Mouse (Mus musculus) gastrocnemius, postnatal 4 days (tissue): Measurements from ENCODE around the gene Ankrd13c. TPM values are rescaled to one million over a fixed set of nuclear protein-coding genes. Genes with fewer than 3 reads are reported as not detected.

Source experiments
- total RNA-seq, 2 experiments: library from RNA; stranded (reverse); gene quantifications; 2 replicates each; pipeline ENCODE4 v1.2.3; 2021

Gene Ankrd13c
- total RNA-seq, 2 experiments from 2014 or later = 28.9 to 32.7 TPM

Other genes with a start within 250 kb of the Ankrd13c start
- gene Cth, start 22.2 kb upstream of the Ankrd13c start, total RNA-seq = 1 to 10 TPM; 1.3 to 1.5 TPM
- gene Srsf11, start 89.4 kb downstream of the Ankrd13c start, total RNA-seq = 100 to 1,000 TPM; 113 to 140 TPM
- 10 to 100 TPM; 15.3 to 17.3 TPM for gene Lrrc40, start 89.4 kb downstream of the Ankrd13c start, total RNA-seq